Mouse (Mus musculus): ENCODE data around the gene Kctd17. TPM values are rescaled to one million over a fixed set of nuclear protein-coding genes. Genes with fewer than 3 reads are reported as not detected.

The Kctd17 gene
- total and polyA plus RNA-seq, 3 experiments, result 0.04 to 0.05 TPM; not detected in 1

- TF ChIP-seq GATA1 (IDR thresholded peaks at IDR 0.05; ENCODE audit: borderline replicate concordance, low read length) (no peak), CTCF (IDR thresholded peaks at IDR 0.05; ENCODE audit: low read depth, low read length) (peak; percentile 85), TAL1 (conservative IDR thresholded peaks at IDR 0.05; ENCODE audit: low read depth, low read length) (no peak)
- peaks cover 69% of the 10 kb centered on the region for H3K27me3 ChIP-seq (ENCODE audit: insufficient read depth, low read length)
- DNase-seq (ENCODE audit: low spot score), result peak; percentile 71
- H3K4me3 ChIP-seq (ENCODE audit: low read depth, low read length), result peak overlapping the region; percentile 10; the same call in 1 of the 2 replicates
- no peaks in the 10 kb centered on the region for H3K36me3 ChIP-seq (replicated peaks)
- no peak for ATAC-seq (ENCODE audit: extremely low read depth, insufficient number of reproducible peaks, low FRiP score, poor library complexity, severe bottlenecking)
- no peaks in the 10 kb centered on the region for H3K9me3 ChIP-seq (replicated peaks)
- peaks cover 23% of the 10 kb centered on the region for H3K4me1 ChIP-seq (ENCODE audit: insufficient read depth, low read depth, low read length)
These were observed 6.1 kb upstream of the Kctd17 start for GRCm38 (mm10) chr15:78422046-78422956.

- H3K27me3 ChIP-seq (ENCODE audit: insufficient read depth, low read length), result peaks cover 80% of the 10 kb centered on the region
- H3K36me3 ChIP-seq (replicated peaks), result no peaks in the 10 kb centered on the region
- H3K4me3 ChIP-seq (ENCODE audit: low read depth, low read length), result no peak overlapping the region
- TF ChIP-seq POLR2AphosphoS5 (IDR thresholded peaks at IDR 0.05; ENCODE audit: insufficient replicate concordance, low read depth, low read length) (no peak), CTCF (IDR thresholded peaks at IDR 0.05; ENCODE audit: low read depth, low read length) (no peak), TAL1 (conservative IDR thresholded peaks at IDR 0.05; ENCODE audit: low read depth, low read length) (no peak)
- H3K4me1 ChIP-seq (ENCODE audit: insufficient read depth, low read depth, low read length), result peaks cover 16% of the 10 kb centered on the region
- DNase-seq (ENCODE audit: low spot score), result no peak
- ATAC-seq (ENCODE audit: extremely low read depth, insufficient number of reproducible peaks, low FRiP score, poor library complexity, severe bottlenecking), result no peak
- H3K9me3 ChIP-seq (replicated peaks), result no peaks in the 10 kb centered on the region
These were observed 3.9 kb upstream of the Kctd17 start for GRCm38 (mm10) chr15:78424507-78424906.

- no peaks in the 10 kb centered on the region for H3K36me3 ChIP-seq (replicated peaks)
- no peak overlapping the region for H3K4me3 ChIP-seq (ENCODE audit: low read depth, low read length)
- no peak for ATAC-seq (ENCODE audit: extremely low read depth, insufficient number of reproducible peaks, low FRiP score, poor library complexity, severe bottlenecking)
- no peak for DNase-seq (ENCODE audit: low spot score)
- H3K9me3 ChIP-seq (replicated peaks), result no peaks in the 10 kb centered on the region
- peaks cover 83% of the 10 kb centered on the region for H3K27me3 ChIP-seq (ENCODE audit: insufficient read depth, low read length)
- TF ChIP-seq CTCF (IDR thresholded peaks at IDR 0.05; ENCODE audit: low read depth, low read length) (no peak), POLR2AphosphoS5 (IDR thresholded peaks at IDR 0.05; ENCODE audit: insufficient replicate concordance, low read depth, low read length) (no peak), GATA2 (IDR thresholded peaks at IDR 0.05; ENCODE audit: borderline replicate concordance, low read depth, low read length) (no peak), GATA1 (IDR thresholded peaks at IDR 0.05; ENCODE audit: borderline replicate concordance, low read length) (no peak), TAL1 (conservative IDR thresholded peaks at IDR 0.05; ENCODE audit: low read depth, low read length) (no peak)
- H3K4me1 ChIP-seq (ENCODE audit: insufficient read depth, low read depth, low read length), result peaks cover 16% of the 10 kb centered on the region
These were observed 3.1 kb upstream of the Kctd17 start for GRCm38 (mm10) chr15:78425230-78425629.

GRCm38 (mm10) chr15:78429139-78429459 lies 735 bp downstream of the Kctd17 start:
- Histone ChIP-seq H3K4me3 (ENCODE audit: low read depth, low read length) (no peak overlapping the region), H3K9me3 (replicated peaks) (no peaks in the 10 kb centered on the region), H3K36me3 (replicated peaks) (no peaks in the 10 kb centered on the region), H3K4me1 (ENCODE audit: insufficient read depth, low read depth, low read length) (peaks cover 11% of the 10 kb centered on the region; the same call in 1 of the 2 replicates), H3K27me3 (ENCODE audit: insufficient read depth, low read length) (peaks cover 90% of the 10 kb centered on the region)
- no peak for DNase-seq (ENCODE audit: low spot score)
- no peak for ATAC-seq (ENCODE audit: extremely low read depth, insufficient number of reproducible peaks, low FRiP score, poor library complexity, severe bottlenecking)
- TF ChIP-seq TAL1 (conservative IDR thresholded peaks at IDR 0.05; ENCODE audit: low read depth, low read length), result no peak

- DNase-seq (ENCODE audit: low spot score), result no peak
- no peaks in the 10 kb centered on the region for H3K9me3 ChIP-seq (replicated peaks)
- H3K4me1 ChIP-seq (ENCODE audit: insufficient read depth, low read depth, low read length), result peaks cover 7% of the 10 kb centered on the region; the same call in 1 of the 2 replicates
- no peak overlapping the region for H3K4me3 ChIP-seq (ENCODE audit: low read depth, low read length)
- no peaks in the 10 kb centered on the region for H3K36me3 ChIP-seq (replicated peaks)
- no peak for ATAC-seq (ENCODE audit: extremely low read depth, insufficient number of reproducible peaks, low FRiP score, poor library complexity, severe bottlenecking)
- TF ChIP-seq GATA1 (IDR thresholded peaks at IDR 0.05; ENCODE audit: borderline replicate concordance, low read length) (no peak), CTCF (IDR thresholded peaks at IDR 0.05; ENCODE audit: low read depth, low read length) (no peak), GATA2 (IDR thresholded peaks at IDR 0.05; ENCODE audit: borderline replicate concordance, low read depth, low read length) (no peak), POLR2AphosphoS5 (IDR thresholded peaks at IDR 0.05; ENCODE audit: insufficient replicate concordance, low read depth, low read length) (no peak), TAL1 (conservative IDR thresholded peaks at IDR 0.05; ENCODE audit: low read depth, low read length) (no peak)
- H3K27me3 ChIP-seq (ENCODE audit: insufficient read depth, low read length), result peaks cover 90% of the 10 kb centered on the region
These were observed 1.7 kb downstream of the Kctd17 start for GRCm38 (mm10) chr15:78429871-78430622.

GRCm38 (mm10) chr15:78430874-78431273 lies 2.5 kb downstream of the Kctd17 start:
- ATAC-seq (ENCODE audit: extremely low read depth, insufficient number of reproducible peaks, low FRiP score, poor library complexity, severe bottlenecking), result no peak
- peaks cover 96% of the 10 kb centered on the region for H3K27me3 ChIP-seq (ENCODE audit: insufficient read depth, low read length)

More at GRCm38 (mm10) chr15:78430874-78431273, 2.5 kb downstream of the Kctd17 start:
- DNase-seq (ENCODE audit: low spot score), result no peak
- no peaks in the 10 kb centered on the region for H3K9me3 ChIP-seq (replicated peaks)
- peaks cover 15% of the 10 kb centered on the region; the same call in 1 of the 2 replicates for H3K4me1 ChIP-seq (ENCODE audit: insufficient read depth, low read depth, low read length)
- no peaks in the 10 kb centered on the region for H3K36me3 ChIP-seq (replicated peaks)
- H3K4me3 ChIP-seq (ENCODE audit: low read depth, low read length), result no peak overlapping the region
- TF ChIP-seq POLR2AphosphoS5 (IDR thresholded peaks at IDR 0.05; ENCODE audit: insufficient replicate concordance, low read depth, low read length) (no peak), TAL1 (conservative IDR thresholded peaks at IDR 0.05; ENCODE audit: low read depth, low read length) (no peak), CTCF (IDR thresholded peaks at IDR 0.05; ENCODE audit: low read depth, low read length) (no peak), GATA2 (IDR thresholded peaks at IDR 0.05; ENCODE audit: borderline replicate concordance, low read depth, low read length) (no peak), GATA1 (IDR thresholded peaks at IDR 0.05; ENCODE audit: borderline replicate concordance, low read length) (no peak)

Measured in G1E (cell line).